Mouse (Mus musculus): ENCODE results near the gene Pgghg.
A peak's percentile ranks its signal among the peaks of the same experiment; 100 is the strongest.

Pgghg gene

GRCm38 (mm10) chr7:140941222-140942051 is at the start of gene Pgghg:
TSS of gene Pgghg (plus strand) at chr7:140941391.
- DNase-seq (ENCODE audit: low spot score in 2 of 2) = peak; percentile 70 to 84

DNA sequence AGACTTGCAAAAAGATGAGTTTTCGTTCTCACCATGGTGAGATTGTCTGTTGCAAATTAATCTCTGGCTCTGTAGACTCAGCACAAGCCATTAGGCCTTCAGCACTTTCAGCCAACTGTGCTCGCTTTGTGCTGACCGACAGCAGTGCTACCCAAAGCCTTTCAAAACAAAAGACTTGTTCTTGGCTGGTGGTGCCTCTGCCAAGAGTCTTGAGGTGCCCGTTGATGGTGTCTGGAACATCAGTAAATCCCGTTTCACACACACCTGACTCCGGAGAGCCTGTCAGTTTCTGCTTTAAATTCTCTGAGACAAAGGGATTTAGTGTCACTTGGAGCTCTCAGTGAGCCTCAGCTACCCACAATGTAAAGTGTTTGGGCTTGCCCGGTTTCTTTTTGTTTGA is 47.2 kb upstream of the Pgghg start:
- no peak for DNase-seq (ENCODE audit: low spot score in 2 of 2)

DNA sequence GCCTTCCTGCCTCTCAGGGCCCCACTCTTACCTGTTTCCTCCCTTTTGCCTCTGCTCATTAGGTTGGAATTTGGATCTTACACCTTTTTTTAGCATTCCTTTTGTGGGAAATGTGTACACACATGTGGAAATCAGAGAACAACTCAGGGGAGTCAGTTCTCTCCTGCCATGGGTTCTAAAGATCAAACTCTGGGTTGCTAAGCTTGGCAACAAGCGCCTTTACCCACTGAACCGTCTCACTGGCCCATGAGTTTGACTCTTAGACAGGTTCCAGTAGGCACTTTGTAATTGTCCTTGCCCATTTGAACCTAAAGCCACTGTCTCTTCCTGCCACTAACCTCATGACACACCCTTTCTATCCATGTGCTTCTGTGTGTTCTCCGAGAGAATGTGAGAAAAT is 46.6 kb upstream of the Pgghg start:
- no peak for DNase-seq (ENCODE audit: low spot score in 2 of 2)

GRCm38 (mm10) chr7:140897863-140898262 is 43.3 kb upstream of the Pgghg start:
- DNase-seq (ENCODE audit: low spot score in 2 of 2) = no peak

DNA sequence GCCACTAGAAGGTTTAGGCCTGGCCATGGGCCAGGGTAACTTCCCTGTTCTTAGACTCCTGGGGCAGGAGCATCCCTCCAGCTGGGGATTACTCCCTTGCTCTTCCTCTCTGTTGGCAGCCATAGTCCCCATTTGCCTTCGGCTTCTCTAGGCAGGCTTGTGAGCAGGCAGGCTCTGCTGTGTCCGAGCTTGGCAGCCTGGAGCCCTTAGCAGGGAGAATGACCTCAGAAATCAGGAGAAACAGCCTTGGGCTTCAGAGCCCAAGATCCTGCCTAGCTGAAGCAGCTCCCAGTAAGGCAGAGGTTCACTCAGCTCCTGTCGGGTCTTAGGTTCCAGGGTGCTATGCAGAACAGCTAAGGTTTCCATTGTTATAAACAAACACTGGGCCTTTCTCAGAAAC is 42.1 kb upstream of the Pgghg start:
- DNase-seq (ENCODE audit: low spot score in 2 of 2) = no peak

DNA sequence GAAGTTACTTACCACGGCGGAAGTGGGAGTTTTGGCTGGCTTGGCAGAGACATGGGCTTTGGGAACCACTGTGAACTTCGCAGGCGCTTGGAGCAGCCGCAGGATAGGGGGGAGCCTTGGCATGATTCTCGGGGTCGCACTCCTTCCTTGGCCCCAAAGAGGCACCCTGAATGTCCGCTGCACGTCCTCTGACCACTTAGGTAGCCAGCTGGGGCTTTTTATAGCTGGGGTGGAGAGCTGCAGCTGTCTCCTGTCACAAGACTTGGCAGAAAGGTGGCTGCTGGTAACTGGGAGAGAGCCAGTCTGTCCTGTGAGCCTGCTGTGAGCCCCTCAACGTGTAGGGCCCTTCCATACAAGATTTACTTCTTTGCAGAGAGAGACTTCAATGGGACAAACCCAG is 41.0 kb upstream of the Pgghg start, which contains the start of gene Cox8b:
Gene Cox8b, minus strand, starts transcription at position 227 of the 400 bp plus-strand sequence.
- no peak for DNase-seq (ENCODE audit: low spot score in 2 of 2)

- no peak for DNase-seq (ENCODE audit: low spot score in 2 of 2)
Measured at GRCm38 (mm10) chr7:140902036-140902875, 38.9 kb upstream of the Pgghg start.

DNA sequence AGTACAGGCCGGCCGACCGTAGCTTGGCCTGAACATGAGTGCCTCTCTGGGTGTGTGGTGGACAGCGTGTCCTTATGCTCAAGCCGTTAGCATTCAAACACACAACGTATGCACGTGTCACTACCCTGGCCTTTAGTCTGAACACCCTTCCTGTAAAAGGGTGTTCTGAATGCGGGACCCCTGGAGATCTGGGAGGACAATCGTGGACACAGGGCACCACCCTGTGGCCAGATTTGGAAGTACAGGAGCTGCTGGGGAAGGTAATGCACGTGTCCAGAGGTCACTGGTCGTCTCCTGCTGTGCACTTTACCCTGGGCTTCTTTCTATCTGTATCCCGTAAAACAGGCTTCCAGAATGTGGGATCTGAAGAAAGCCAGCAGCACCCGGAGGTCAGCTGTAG is 38.0 kb upstream of the Pgghg start:
- DNase-seq (ENCODE audit: low spot score in 2 of 2) = peak; percentile 76 to 86

DNA sequence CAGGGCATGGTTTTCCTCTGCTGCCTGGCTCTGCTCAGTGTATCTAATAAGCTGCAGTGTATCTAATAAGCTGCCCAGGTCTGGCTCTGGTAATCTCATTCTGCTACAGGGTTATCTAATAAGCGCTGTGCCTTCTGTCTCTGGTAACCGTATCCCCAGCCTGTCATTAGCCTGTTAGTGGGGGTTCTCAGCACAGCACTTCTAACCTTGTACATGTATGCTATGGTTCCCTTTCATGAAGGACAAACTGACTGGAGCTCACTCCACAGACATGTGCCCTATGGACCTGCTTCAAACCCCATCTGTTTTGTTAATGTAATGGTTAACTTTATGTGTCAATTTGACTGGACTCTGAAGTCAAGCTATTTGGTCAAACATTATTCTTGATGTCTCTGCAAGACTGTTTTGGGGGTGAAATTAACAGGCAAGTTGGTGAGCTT is 35.5 kb upstream of the Pgghg start:
- DNase-seq (ENCODE audit: low spot score in 2 of 2) = no peak

DNA sequence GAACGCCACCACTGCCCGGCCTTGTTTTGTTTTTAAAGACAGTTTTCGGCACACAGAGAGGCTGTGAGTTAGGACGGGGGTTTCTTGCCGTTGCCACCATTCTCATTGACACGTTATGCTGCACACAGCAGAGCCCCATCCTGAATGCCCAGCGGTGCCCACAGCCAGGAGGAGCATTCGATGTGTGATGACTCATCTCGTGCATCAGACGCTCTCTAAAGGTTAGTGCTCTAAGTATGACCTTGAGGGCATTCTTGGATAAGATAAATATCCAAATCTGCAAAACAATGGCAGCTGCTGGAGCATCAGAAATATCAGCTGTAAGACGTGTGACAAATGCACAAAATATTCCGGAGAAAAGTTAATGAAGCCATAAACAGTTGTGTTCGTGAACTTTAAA is 34.1 kb upstream of the Pgghg start:
- no peak for DNase-seq (ENCODE audit: low spot score in 2 of 2)

- no peak for DNase-seq (ENCODE audit: low spot score in 2 of 2)
Measured at GRCm38 (mm10) chr7:140907697-140908096, 33.5 kb upstream of the Pgghg start.

- no peak for DNase-seq (ENCODE audit: low spot score in 2 of 2)
Measured at GRCm38 (mm10) chr7:140908181-140908580, 33.0 kb upstream of the Pgghg start.

- peak; percentile 53 to 79 for DNase-seq (ENCODE audit: low spot score in 2 of 2)
Measured at GRCm38 (mm10) chr7:140908634-140909107, 32.5 kb upstream of the Pgghg start.

DNA sequence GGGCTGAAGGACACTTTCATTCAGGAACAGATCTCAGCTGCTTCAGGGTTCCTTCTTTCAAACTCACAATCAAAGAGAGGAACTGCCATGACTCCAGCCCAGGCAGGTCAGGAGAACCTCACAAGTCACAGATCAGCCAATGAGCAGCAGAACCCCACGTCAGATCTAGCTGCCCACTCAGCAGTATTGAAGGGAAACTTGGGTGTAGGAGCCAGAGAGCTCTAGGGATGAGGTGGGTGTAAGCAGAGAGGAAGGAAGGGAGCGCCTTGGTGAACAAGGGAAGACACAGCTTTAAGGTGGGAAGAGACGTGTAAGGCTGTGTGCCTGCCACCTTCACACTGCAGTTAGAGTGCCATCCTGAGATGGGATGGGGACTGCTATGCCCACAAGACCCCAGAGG is 28.9 kb upstream of the Pgghg start:
- DNase-seq (ENCODE audit: low spot score in 2 of 2) = no peak

DNA sequence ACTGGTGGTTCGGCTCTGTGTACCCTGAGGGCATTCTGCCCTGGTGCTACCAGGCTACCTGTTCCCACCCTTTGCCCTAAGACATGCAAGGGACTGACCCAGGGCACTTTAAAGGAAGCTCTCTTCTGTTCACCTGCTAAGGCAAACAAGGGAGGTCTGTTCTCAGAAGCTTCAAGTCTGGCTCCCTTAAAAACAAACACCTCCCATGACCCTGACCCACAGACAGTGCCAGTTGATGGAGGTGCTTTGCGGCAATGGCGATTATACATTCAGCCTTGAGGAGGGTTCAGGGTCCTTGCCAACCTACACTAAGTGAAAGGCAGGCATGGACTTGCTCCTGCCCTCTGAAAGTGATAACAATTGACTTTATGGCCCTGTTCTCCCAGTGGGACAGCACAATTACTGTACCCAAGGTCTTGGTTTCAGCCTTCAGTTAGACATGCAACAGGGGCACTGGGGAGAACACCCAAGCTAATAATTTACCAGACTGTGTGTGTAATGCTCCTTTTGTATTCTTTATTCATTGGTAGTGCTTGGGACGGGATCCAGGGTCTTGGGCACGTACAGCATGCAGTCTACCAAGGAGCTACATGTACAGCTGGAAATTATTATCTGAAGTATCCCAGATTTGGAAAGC is 28.2 kb upstream of the Pgghg start:
- no peak for DNase-seq (ENCODE audit: low spot score in 2 of 2)

GRCm38 (mm10) chr7:140914031-140914690 is 27.0 kb upstream of the Pgghg start:
- DNase-seq (ENCODE audit: low spot score in 2 of 2) = no peak

DNA sequence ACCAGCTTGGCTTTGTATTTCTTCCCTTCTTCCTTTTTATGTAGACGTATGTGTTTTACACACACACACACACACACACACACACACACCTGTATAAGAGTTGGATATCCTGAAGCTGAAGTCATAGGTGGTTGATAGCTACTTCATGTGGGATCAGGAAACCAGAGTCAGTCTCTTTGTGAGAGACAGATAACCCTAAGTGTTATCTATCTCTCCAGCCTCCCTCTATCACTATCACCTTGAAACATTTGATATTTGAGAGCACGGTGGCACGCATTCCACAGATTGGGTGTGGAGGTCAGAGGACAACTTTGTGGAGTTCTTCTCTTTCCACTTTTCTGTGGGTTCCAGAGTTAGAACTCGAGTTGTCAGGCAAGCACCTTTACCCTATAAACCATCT is 21.3 kb upstream of the Pgghg start:
- no peak for DNase-seq (ENCODE audit: low spot score in 2 of 2)

DNA sequence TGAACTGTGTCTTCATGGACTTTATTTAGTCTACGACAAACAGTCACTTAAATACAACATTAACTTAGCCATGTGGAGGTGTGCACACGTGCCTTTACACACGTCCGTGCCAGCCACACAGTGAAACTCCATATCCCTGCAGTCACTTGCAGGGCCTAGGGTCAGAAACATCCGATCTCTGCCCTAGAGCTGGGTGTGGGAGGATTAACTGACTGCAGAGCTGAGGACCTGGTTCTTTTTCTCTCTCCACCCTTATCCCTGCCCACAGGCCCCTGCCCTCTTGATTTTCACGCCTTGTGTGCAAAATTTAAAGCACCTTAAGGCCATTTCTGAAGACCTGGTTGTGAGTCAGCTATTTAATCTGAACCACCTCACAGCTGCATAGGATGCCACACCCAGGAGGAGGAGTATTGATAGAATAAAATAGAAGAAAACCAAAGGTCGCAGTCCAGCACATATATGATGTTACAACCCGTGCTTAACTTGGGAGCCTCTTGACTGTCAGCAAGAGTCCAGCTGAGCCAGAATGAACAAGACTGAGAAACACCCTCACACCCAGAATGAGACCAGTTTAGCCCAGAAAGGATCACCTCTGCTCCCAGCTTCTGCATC is 20.7 kb upstream of the Pgghg start, which contains the start of gene Nlrp6:
Gene Nlrp6, plus strand, starts transcription at position 485 of the 612 bp plus-strand sequence.
- no peak for DNase-seq (ENCODE audit: low spot score in 2 of 2)

GRCm38 (mm10) chr7:140921225-140921975 is 19.8 kb upstream of the Pgghg start:
- no peak for DNase-seq (ENCODE audit: low spot score in 2 of 2)

GRCm38 (mm10) chr7:140922398-140923069 is 18.7 kb upstream of the Pgghg start:
- no peak for DNase-seq (ENCODE audit: low spot score in 2 of 2)
